Mouse (Mus musculus) gastrocnemius, adult 2 months (tissue): ENCODE data around the gene Cops2. TPM values are rescaled to one million over a fixed set of nuclear protein-coding genes. Genes with fewer than 3 reads are reported as not detected.

ENCODE experiments used
- DNase-seq: peaks from one replicate; pipeline ENCODE4 v3.0.0; 2022
- H3K27ac ChIP-seq: fragments of 200-600 bp; 2 replicates; pipeline ENCODE4 v1.8.1; 2022; ENCODE audit warnings: mild to moderate bottlenecking
- H3K4me3 ChIP-seq: fragments of 200-600 bp; 2 replicates; pipeline ENCODE4 v1.8.1; 2022; ENCODE audit warnings: mild to moderate bottlenecking, moderate library complexity
- CTCF ChIP-seq: fragments of 200-600 bp; IDR thresholded peaks from 2 replicates; pipeline ENCODE4 v1.8.1; 2022; ENCODE audit warnings: antibody characterized with exemption, mild to moderate bottlenecking, moderate library complexity
- intact Hi-C: fragments of 180-260 bp; cut with DNase I; formaldehyde crosslinking; loops from one replicate; pipeline ENCODE4 v1.15.1; 2025
- long read RNA-seq, 2 experiments: library from polyadenylated mRNA; stranded (forward); transcript quantifications; one replicate each; pipeline ENCODE4 v2.0.0; 2021
- total RNA-seq, 2 experiments: library from RNA; stranded (reverse); gene quantifications; 2 replicates each; pipeline ENCODE4 v1.2.3; 2021

The Cops2 gene
- total RNA-seq = 100 to 1,000 TPM; 109 to 116 TPM
- long read RNA-seq, experiment 1, transcript Cops2-201 (13 exons, 2,073 nt) = major isoform, 72 of 130 reads
- long read RNA-seq, experiment 1, transcript Cops2-203 (13 exons, 3,392 nt) = minor isoform, 51 of 130 reads
- long read RNA-seq, experiment 1, partial matches to known transcripts = 3 of 130 reads
- long read RNA-seq, experiment 1, other reads (novel, unspliced or antisense) = 4 of 130 reads
- long read RNA-seq, experiment 2, transcript Cops2-201 (13 exons, 2,073 nt) = major isoform, 82 of 129 reads
- long read RNA-seq, experiment 2, transcript Cops2-203 (13 exons, 3,392 nt) = minor isoform, 41 of 129 reads
- long read RNA-seq, experiment 2, partial matches to known transcripts = 1 of 129 reads
- long read RNA-seq, experiment 2, other reads (novel, unspliced or antisense) = 5 of 129 reads

DNA sequence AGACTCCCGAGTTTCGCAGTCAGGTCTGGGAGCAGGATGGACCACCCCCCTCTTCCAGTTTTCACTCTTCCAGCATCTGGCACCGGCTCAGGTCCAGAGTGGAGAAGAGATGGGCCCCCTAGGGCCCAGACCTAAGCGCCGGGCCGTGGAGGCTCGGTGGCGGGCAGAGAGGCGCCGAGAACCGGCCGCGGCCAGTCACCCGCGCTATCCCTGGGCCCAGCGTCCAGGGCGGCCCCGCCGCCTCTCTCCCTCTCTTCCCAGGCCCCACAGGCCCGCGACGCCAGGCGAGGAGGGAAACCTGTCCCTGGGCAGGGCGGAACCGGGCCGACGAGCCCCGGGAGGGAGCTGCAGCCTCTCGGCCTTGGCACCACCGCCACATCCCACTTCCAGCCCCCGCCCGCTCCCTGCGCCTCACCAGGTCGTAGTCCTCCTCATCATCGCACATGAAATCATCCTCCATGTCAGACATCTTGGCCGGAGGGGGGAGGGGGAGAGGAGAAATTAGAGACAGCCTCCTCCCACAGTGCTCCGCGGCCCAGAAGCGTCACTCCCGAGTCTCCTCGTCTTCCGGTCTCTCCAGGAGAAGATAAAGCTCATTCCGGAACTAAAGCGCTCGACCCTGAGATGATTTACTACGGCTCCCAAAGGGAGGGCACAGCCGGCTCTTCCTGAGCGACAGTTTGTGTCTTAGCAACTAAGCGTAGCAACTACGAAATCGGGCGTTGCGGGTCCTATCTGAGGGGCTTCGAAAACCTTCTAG lies at the start of gene Cops2, which contains the start of gene Galk2:
Gene Cops2, minus strand, starts transcription at position 619 of the 760 bp plus-strand sequence.
Gene Galk2, plus strand, starts transcription at position 589 of the 760 bp plus-strand sequence.
- TF ChIP-seq CTCF = no peak
- intact Hi-C loops = loop anchor here (5.0 kb wide), 1 partner anchor 76 kb away; the partner anchor contains the start of gene Secisbp2l

DNA sequence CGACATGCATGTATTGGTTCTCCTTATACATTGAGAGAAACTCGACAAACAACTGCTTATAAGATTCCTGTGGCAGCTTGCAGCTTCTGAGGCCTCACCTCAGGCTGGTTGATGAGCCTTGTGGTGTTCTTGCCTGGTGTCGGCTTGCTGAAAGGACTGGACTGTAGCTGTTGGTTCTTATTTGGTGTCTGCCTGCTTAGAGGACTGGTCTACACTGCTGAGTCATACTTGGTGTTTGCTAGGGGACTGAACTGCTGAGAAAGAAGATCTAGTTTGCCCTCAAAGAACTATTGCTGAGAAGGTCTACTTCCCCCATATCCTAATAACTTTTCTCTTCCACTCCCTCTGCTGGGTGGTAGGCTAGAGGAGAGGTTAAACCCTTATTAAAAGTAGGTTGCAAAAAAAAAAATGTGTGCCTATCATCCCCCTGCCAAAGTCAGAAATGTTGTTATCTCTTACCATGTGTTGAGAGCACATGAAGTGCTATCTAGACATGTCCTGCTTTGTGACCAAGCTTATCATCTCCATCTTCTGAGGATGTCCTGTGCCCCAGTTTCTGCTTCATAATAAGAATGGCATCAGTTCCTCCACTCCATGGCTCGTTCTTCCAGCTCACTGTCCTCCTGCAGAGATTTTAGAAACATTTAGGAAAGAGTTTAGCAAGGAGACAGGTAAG lies 48.8 kb upstream of the Cops2 start:
- intact Hi-C loops = no loop called here
- no peak overlapping the region for H3K27ac ChIP-seq
- DNase-seq = no peak
- no peak for TF ChIP-seq CTCF
- H3K4me3 ChIP-seq = no peak overlapping the region

More for the DNA sequence above, at the start of gene Cops2, which contains the start of gene Galk2:
- Histone ChIP-seq H3K27ac (peak within 1 kb of the TSS; percentile 88), H3K4me3 (peak within 1 kb of the TSS; percentile 81)
- peak; percentile 94 for DNase-seq

DNA sequence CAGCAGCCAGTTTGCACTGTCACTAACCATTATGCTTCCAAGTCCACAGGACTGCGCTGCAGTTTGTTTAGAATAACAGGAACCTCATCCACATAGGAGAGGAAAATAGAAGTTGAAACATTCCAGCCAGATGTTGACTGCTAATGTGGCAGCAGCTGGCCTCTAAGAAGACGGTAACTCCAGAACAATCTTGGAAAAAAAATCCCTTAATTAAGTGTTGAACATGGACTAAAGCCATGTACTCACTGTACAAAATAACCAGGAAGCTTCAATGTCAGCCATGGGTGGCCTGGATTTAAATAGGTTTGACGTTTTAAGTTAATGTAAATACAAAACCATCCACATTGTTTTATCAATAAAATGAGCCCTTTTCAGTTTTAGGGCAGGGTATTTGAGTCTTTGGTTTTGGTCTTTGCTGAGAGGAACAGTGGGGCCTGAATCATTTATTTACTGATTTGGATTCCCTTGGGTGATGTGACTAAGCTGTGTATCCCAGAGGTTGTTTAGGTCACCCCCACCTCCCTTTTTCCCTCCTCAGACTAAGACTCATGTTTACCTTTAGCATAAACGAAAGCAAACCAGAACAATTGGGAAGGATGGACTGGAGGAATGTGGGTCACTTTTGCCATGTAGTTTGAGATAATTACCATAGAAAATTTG lies 47.6 kb upstream of the Cops2 start:
- Histone ChIP-seq H3K27ac (no peak overlapping the region), H3K4me3 (no peak overlapping the region)
- no peak for TF ChIP-seq CTCF
- no peak for DNase-seq
- intact Hi-C loops = no loop called here

DNA sequence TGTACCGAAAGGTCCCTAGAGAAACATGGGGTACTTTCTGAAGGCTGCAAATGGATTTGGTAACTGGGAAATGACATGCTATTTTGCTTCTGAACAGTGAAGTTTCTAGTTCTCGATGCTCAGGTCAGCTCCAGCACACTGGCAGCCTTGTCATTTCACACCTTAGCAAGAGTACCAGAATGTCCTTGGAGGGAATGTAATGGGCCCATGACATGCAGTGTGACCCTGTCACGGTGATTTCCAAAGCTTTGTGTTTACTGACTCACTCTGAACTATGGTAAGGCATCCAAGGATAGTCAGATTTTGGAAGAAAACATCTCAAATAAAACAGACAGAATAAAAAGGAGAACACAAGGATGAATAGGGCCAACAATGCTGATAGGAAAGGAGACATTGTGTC lies 42.5 kb upstream of the Cops2 start:
- DNase-seq = no peak
- no peak overlapping the region for H3K27ac ChIP-seq

DNA sequence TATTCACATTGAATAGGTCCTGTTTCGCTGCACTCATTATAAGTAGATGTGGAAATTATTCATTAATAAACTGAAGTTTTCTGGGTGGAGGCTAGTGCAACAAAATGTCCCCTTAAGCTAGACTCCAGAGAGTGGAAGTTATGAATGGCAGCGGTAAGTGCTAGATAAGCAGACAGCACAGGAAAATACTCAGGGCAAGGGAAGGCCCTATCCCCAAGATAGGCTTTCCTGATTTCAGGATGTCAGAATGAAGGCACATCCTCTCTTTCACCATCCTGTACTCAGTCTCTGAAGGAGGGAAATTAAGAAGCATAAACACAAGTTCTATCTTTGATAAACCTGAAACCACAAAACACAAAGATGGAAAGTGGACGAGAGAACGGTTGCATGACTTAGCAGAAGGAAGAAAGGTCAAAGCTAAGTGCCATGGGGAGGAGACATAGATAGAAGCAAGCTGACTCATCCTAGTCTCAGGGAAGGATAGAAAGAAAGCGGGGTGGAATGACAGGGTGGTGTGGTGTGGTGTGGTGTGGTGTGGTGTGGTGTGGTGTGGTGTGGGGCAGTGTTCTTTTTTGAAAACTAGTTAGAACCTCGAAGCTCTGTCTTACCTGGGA lies 42.0 kb upstream of the Cops2 start:
- TF ChIP-seq CTCF = no peak
- Histone ChIP-seq H3K4me3 (no peak overlapping the region), H3K27ac (no peak overlapping the region)
- DNase-seq = no peak
- intact Hi-C loops = no loop called here

More for the DNA sequence above, 42.5 kb upstream of the Cops2 start:
- TF ChIP-seq CTCF = no peak
- intact Hi-C loops = no loop called here
- no peak overlapping the region for H3K4me3 ChIP-seq

DNA sequence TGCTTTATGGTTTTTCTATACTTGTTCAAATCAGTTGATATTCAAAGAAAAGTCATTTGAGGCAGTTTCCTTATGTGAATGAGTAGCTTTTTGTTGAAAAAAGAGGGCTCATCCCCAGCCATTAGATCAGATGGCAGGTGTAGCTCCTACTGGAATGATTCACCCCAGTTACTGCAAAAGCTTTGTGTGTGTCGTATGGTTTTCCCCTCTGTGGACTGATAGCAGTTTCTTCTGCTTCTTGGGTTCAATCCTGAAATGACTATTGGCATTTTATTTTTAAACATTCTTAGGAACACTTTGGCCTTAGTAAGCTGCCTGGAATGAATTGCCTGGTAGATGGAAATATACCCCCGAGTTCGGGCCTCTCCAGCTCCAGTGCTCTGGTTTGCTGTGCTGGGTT lies 37.4 kb upstream of the Cops2 start:
- no peak for TF ChIP-seq CTCF
- Histone ChIP-seq H3K27ac (no peak overlapping the region), H3K4me3 (no peak overlapping the region)
- intact Hi-C loops = loop anchor here (10.0 kb wide), 1 partner anchor 628 kb away; no protein-coding TSS in a partner anchor
- no peak for DNase-seq

DNA sequence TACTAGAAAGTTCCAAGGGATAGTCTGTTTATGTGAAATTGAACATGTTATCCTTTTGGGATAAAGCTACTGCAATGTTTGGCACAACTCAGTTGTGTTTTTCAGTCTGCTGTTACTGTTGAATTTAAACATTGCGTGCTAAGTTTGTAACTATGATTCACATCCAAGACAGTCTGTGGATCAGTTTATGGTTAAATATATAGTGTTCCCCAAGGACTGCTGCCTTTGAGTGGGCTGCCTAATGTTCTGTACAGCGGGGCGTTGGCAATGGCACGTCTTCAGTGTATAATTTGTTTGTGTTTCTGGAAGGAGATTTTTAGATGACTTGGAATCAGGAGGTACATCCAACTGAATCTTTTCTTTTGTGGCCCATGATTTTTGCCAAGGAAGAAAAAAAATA lies 36.2 kb upstream of the Cops2 start:
- no peak overlapping the region for H3K4me3 ChIP-seq
- H3K27ac ChIP-seq = no peak overlapping the region
- no peak for TF ChIP-seq CTCF
- intact Hi-C loops = loop anchor here (10.0 kb wide), 1 partner anchor 630 kb away; no protein-coding TSS in a partner anchor
- no peak for DNase-seq

DNA sequence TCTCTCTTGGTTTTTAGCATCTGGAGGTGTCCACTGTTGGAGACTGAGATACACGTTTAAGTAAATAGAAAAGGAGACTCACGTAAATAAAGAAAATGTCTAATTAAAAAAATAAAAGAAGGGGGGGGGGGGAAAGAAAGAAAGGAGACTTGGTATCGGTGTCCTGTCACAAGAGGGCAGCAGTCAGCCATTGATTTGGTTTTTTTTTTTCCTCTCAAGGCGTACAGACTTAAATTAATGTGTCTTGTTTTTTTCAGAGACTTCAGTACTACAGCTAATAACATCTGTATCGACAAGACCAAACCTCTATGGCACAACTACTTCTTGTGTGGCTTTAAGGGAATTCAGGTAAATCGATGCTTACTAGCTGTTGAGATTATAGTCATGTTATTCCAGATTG lies 34.2 kb upstream of the Cops2 start:
- Histone ChIP-seq H3K27ac (no peak overlapping the region), H3K4me3 (no peak overlapping the region)
- intact Hi-C loops = loop anchor here (1.0 to 10.0 kb wide), 4 partner anchors 139 to 632 kb away; partner anchors contain the start of gene Fgf7
- peak; percentile 21 for DNase-seq
- TF ChIP-seq CTCF = peak; percentile 68

DNA sequence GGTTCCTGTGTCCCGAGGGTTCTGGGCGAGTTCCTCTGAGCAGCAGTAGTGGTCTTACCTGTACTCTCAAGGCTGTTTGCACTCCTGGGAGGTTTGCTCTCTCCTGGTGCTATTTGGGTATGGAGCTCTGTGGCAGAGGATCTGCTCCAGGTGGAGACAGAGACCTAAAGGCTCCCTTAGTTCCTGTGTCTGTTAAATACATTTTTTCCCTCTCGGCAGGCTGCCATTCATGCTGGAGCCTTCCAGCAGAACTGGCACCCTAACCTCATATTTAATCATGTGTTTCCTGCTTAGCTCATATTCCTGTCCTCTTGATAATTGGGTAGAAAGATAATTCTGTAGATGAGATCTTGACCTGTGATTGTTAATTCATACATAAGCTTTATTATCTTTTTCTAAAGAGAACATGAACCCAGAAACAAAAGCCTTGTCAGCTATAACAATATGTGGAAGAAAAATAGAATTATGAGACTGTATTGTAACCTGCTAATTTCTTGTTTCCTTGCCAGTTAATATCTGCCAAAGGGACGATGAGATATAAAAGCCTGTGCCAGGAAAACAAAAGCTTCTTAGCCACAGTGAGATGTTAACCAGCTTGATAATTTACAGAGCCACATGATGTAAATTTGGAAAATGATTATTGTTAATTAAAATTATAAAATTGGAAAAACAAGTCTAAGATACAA lies 27.1 kb upstream of the Cops2 start:
- TF ChIP-seq CTCF = no peak
- intact Hi-C loops = no loop called here
- no peak overlapping the region for H3K4me3 ChIP-seq
- no peak for DNase-seq
- H3K27ac ChIP-seq = no peak overlapping the region

DNA sequence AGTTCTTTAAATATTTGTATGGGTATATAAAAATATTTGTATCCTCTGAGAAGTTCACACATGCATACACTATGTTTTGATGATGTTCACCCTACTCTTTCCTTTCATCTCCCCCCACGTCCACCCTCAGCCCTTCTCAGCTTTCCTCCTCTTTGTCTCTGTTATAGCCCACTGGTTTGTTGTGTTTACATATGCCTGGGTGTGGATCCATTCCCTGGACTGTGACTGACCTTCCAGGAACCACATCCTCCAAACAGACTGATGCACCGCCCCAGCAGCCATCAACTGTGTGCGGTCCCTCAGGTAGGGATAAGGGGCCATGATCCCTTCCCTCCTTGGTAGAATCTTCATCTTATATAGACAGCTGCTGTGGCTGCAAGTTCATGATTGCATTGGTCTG lies 11.2 kb upstream of the Cops2 start:
- no peak for TF ChIP-seq CTCF
- H3K4me3 ChIP-seq = no peak overlapping the region
- H3K27ac ChIP-seq = no peak overlapping the region
- intact Hi-C loops = no loop called here
- DNase-seq = no peak

DNA sequence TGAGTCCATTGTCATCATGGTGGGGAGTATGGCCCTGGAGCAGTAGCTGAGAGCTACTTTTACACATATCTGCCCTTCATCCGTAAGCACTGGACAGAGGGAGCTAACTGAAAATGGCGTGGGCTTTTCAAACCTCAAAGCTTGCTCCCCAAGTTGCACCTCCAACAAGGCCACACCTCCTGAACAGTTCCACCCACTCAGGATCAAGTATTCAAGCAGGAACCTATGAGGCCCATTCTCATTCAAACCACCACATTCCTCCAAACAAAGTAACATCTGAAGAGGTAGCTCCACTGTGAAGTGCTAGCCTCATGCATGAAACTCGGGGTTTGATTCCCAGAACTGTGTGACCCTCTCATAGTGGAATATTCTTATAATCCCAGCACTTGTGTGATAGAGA lies 9.4 kb upstream of the Cops2 start:
- TF ChIP-seq CTCF = no peak
- Histone ChIP-seq H3K4me3 (no peak overlapping the region), H3K27ac (no peak overlapping the region)
- intact Hi-C loops = no loop called here
- no peak for DNase-seq
